Mouse (Mus musculus) ES-E14 (cell line): ENCODE data around the gene Bag6. TPM values are rescaled to one million over a fixed set of nuclear protein-coding genes. Genes with fewer than 3 reads are reported as not detected.

Experiments used
- DNase-seq: peaks from one replicate; pipeline ENCODE4 v3.0.0-alpha.2; 2013; ENCODE audit warnings: low read depth, low spot score
- H3K27ac ChIP-seq: 2 replicates; pipeline ENCODE4 v1.5.1; 2012; ENCODE audit warnings: low read depth, mild to moderate bottlenecking, low read length, moderate library complexity, mixed read lengths; ENCODE audit not compliant: poor library complexity, insufficient read depth, severe bottlenecking
- H3K36me3 ChIP-seq: 2 replicates; pipeline ENCODE4 v1.6.1; 2012; ENCODE audit warnings: mild to moderate bottlenecking, low read length, moderate library complexity, mixed read lengths; ENCODE audit not compliant: control insufficient read depth, poor library complexity, insufficient read depth, severe bottlenecking
- H3K4me1 ChIP-seq, 2 experiments: fragments of 150-350 bp in 1 of 2; sonication (generic) in 1 of 2; 2 replicates each; pipeline ENCODE4 v1.6.1; 2012; ENCODE audit warnings: low read length in 2 of 2, mild to moderate bottlenecking in 1 of 2, mixed read lengths in 1 of 2; ENCODE audit not compliant: control insufficient read depth in 2 of 2, insufficient read depth in 2 of 2, poor library complexity in 1 of 2
- H3K4me3 ChIP-seq, 2 experiments: fragments of 150-350 bp in 1 of 2; sonication (generic) in 1 of 2; 2 replicates each; pipeline ENCODE4 v1.5.1; 2012; ENCODE audit warnings: low read length in 2 of 2, low read depth in 1 of 2, mild to moderate bottlenecking in 1 of 2, mixed read lengths in 1 of 2; ENCODE audit not compliant: insufficient read depth in 1 of 2, poor library complexity in 1 of 2, severe bottlenecking in 1 of 2
- H3K9ac ChIP-seq: 2 replicates; pipeline ENCODE4 v1.6.1; 2012; ENCODE audit warnings: low read depth, mild to moderate bottlenecking, low read length, mixed read lengths; ENCODE audit not compliant: poor library complexity, insufficient read depth, severe bottlenecking
- H3K9me3 ChIP-seq: fragments of 150-350 bp; sonication (generic); 2 replicates; pipeline ENCODE4 v1.6.1; 2012; ENCODE audit warnings: low read depth, mild to moderate bottlenecking, low read length; ENCODE audit not compliant: control insufficient read depth, insufficient read depth
- CHD2 ChIP-seq: IDR thresholded peaks from 2 replicates; pipeline ENCODE4 v1.6.1; 2014; ENCODE audit warnings: mild to moderate bottlenecking, low read depth, low read length, inconsistent platforms
- HCFC1 ChIP-seq: IDR thresholded peaks from 2 replicates; pipeline ENCODE4 v1.6.1; 2012; ENCODE audit warnings: low read length, inconsistent platforms, borderline replicate concordance; ENCODE audit not compliant: insufficient read depth
- MAFK ChIP-seq: IDR thresholded peaks from 2 replicates; pipeline ENCODE4 v1.6.1; 2014; ENCODE audit warnings: mild to moderate bottlenecking, low read depth, low read length, inconsistent platforms; ENCODE audit not compliant: insufficient read depth
- ZC3H11A ChIP-seq: IDR thresholded peaks from 2 replicates; pipeline ENCODE4 v1.6.1; 2012; ENCODE audit warnings: low read depth, mild to moderate bottlenecking, inconsistent platforms, low read length, borderline replicate concordance
- ZNF384 ChIP-seq: IDR thresholded peaks from 2 replicates; pipeline ENCODE4 v1.6.1; 2012; ENCODE audit warnings: low read depth, low read length, inconsistent platforms
- in situ Hi-C, 2 experiments: fragments of 600-800 bp; cut with MboI; formaldehyde crosslinking; loops; one replicate each; pipeline ENCODE4 v1.15.1; 2025; ENCODE audit warnings: low sequenced_read_pairs in 2 of 2, inconsistent platforms in 1 of 2; ENCODE audit not compliant: unreplicated experiment in 2 of 2
- total RNA-seq: library from RNA; depleted of rRNA; stranded (reverse); fragments of 300-350 nt; gene quantifications from 2 replicates; pipeline ENCODE4 v1.2.3, GENCODE M21; 2012

Bag6 gene
- total RNA-seq, 1 experiment: 208 TPM

DNA sequence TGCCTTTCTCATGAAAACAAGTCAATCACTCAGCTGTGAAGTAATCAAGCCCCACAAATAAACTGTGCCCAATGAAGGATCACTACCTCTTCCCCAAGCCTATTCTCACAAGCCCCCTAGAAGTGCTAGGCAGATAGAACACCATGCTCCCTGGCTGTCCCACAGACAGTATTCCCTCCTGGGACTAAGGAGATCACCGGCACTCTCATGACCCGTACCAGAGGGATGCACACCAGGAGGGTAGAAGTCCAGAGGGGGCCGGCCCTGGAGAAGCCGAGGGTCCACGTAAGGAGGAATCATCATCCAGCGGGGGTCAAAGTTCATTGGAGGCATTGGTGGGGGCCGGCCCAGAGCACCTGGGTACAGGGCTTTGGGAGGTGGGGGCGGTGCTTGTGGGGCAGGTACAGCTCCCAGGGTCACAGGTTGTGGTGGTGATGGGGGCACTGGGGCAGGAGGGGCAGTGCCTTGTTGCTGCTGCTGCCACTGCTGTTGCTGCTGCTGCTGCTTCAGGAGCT is 22.7 kb downstream of the Bag6 start:
- TF ChIP-seq MAFK (no peak), CHD2 (no peak), ZNF384 (no peak), HCFC1 (no peak), ZC3H11A (no peak)
- peaks cover 99% of the 10 kb centered on the region for H3K36me3 ChIP-seq
- peaks cover 0 to 11% of the 10 kb centered on the region in 2 experiments; a peak in 1 of 4 replicates for H3K4me1 ChIP-seq
- H3K4me3 ChIP-seq: no peak overlapping the region
- no peak for DNase-seq
- H3K9ac ChIP-seq: no peak overlapping the region
- no peak overlapping the region for H3K27ac ChIP-seq
- in situ Hi-C loops: no loop called here
- H3K9me3 ChIP-seq: no peaks in the 10 kb centered on the region

DNA sequence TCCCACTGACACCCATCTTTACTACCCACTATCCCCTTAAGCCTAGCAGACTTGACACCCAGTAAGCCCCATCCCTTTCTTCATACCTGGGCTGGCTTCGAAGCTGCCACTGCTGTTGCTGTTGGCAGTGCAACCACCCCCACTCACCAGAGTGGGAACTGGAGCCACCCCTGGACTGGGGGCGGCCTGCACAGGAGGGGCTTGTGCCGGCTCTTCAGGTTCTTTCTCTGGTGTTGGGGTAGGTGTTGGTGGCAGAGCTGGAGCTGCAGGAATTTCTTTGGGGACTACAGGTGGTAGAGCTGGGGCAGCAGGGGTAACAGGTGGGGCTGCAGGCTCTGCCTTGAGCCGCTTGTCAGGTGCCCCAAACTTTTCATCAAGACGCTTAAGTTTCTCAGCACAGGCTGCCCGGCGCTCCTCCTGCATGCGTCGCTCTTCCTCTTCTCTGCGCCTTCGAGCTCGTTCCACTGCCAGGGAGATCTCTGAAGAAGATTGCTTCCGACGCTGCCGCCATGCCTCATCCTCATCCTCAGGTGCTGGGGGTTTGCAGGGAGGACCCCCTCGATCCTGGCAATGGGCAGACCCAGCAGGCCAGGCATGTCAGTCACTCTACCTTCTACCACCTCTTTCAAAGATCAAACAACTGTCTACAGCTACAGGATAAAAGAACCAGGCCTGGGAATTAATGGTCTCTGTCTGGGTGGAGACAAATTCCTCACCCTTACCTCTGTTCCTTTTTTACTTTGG is 24.0 kb downstream of the Bag6 start:
- in situ Hi-C loops: no loop called here
- H3K4me1 ChIP-seq: peaks cover 0 to 11% of the 10 kb centered on the region in 2 experiments; a peak in 1 of 4 replicates
- no peak overlapping the region for H3K27ac ChIP-seq
- no peak overlapping the region for H3K4me3 ChIP-seq
- DNase-seq: no peak
- H3K9ac ChIP-seq: no peak overlapping the region
- H3K9me3 ChIP-seq: no peaks in the 10 kb centered on the region
- H3K36me3 ChIP-seq: peaks cover 88% of the 10 kb centered on the region
- no peak for TF ChIP-seq HCFC1
- no peak for TF ChIP-seq ZC3H11A
- TF ChIP-seq CHD2: no peak
- no peak for TF ChIP-seq MAFK
- no peak for TF ChIP-seq ZNF384

DNA sequence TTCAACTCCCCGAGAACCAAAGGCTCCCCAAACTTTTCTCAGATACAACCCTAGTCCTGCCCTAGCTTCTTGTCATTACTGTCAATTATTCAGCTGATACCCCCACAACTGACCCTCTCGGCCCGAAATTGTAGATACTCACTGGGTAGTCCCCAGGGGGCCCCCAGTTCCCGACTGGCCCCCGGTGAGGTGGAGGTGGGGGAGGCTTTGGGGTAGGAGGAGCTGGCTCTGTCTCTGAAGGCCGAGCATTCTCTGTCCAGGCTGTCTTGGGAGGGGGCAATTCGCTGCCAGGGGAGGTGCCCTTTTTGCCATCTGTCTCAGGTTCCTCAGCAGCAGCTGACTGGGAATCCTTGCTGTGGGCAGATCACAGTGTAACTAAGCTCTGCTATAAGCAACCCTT is 24.7 kb downstream of the Bag6 start:
- Histone ChIP-seq H3K4me3 (no peak overlapping the region), H3K36me3 (peaks cover 82% of the 10 kb centered on the region), H3K4me1 (peaks cover 0 to 11% of the 10 kb centered on the region in 2 experiments; a peak in 1 of 4 replicates), H3K9me3 (no peaks in the 10 kb centered on the region), H3K27ac (no peak overlapping the region), H3K9ac (no peak overlapping the region)
- DNase-seq: no peak
- TF ChIP-seq ZC3H11A (no peak), CHD2 (no peak), MAFK (no peak), HCFC1 (no peak), ZNF384 (no peak)
- in situ Hi-C loops: no loop called here

- Histone ChIP-seq H3K4me3 (peak overlapping the region in 1 of 2 experiments; percentile 98; a peak in 1 of 4 replicates), H3K4me1 (peaks cover 0 to 9% of the 10 kb centered on the region in 2 experiments; a peak in 1 of 4 replicates), H3K36me3 (peaks cover 64% of the 10 kb centered on the region), H3K9ac (peak overlapping the region; percentile 25; the same call in 1 of the 2 replicates), H3K9me3 (no peaks in the 10 kb centered on the region), H3K27ac (no peak overlapping the region)
- TF ChIP-seq MAFK: no peak
- no peak for TF ChIP-seq ZC3H11A
- TF ChIP-seq CHD2: no peak
- no peak for DNase-seq
- in situ Hi-C loops: no loop called here
These were observed 26.4 kb downstream of the Bag6 start for GRCm38 (mm10) chr17:35161421-35161820.
